Mouse (Mus musculus): Measurements from ENCODE around the gene Kcnk4.

The Kcnk4 gene

DNA sequence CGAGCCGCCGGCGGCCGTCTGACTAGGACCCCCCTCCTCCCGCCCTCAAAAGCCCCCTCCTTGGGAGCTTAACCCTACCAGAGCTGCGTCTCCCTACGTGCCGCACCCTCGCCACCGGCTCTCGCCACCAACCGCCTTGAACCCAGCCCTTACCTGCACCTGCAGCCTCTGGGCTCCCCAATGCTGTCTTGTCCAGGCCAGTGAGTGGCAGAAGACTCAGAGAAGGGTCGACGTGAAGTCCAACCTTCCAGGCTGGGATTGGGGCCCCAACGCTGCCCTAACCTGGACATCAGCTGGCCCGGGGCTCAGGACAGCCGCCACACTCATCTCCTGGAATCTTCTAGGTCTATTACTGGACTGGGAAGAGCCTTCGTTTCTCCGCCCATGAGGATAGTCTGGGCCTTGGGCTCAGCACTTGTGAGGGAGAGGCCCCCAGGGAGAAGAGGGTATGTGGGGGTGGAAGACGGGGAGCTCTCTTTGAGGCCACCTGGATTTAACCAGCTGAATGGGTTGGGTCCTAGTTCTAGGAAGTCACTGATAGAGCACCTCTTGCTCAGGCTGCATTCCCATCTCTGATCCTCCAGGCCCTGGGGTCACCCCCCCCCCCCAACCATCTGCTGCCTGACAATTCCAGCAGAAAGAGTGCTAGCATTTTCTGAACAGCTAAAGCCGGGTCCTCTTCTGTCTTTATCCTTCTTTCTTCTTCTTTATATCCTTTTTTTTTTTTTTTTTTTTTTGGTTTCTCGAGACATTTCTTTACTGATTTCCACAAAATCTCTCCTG is at the start of gene Kcnk4:
Gene Kcnk4 (minus strand): TSS at position 321 of the 783 bp plus-strand sequence.
- no peak for DNase-seq

DNA sequence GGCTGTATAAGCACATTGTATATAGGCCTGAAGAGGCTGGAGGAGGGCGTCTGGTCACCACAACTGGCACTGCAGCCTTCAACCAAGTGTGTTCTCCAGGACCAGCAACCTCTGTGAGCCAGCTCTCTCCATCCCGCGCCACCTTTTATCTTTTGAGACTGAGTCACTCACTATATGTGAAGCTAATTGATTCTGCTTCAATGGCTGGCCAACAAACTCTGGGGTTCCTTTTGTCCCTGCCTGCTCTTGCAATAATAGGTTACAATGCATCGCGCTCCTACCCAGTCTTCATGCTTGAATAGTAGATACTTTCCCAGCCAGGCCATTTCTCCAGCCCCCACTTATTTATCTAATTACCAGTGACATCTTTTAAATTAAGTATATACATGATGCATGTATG is 49.3 kb upstream of the Kcnk4 start:
- no peak for DNase-seq

GRCm38 (mm10) chr19:6981465-6981864 is 47.1 kb upstream of the Kcnk4 start:
- DNase-seq: no peak

- peak; percentile 99 for DNase-seq
Measured at GRCm38 (mm10) chr19:6980381-6981093, 46.2 kb upstream of the Kcnk4 start, which contains the start of gene Fkbp2. Gene Fkbp2, minus strand, starts transcription at chr19:6980501.

DNA sequence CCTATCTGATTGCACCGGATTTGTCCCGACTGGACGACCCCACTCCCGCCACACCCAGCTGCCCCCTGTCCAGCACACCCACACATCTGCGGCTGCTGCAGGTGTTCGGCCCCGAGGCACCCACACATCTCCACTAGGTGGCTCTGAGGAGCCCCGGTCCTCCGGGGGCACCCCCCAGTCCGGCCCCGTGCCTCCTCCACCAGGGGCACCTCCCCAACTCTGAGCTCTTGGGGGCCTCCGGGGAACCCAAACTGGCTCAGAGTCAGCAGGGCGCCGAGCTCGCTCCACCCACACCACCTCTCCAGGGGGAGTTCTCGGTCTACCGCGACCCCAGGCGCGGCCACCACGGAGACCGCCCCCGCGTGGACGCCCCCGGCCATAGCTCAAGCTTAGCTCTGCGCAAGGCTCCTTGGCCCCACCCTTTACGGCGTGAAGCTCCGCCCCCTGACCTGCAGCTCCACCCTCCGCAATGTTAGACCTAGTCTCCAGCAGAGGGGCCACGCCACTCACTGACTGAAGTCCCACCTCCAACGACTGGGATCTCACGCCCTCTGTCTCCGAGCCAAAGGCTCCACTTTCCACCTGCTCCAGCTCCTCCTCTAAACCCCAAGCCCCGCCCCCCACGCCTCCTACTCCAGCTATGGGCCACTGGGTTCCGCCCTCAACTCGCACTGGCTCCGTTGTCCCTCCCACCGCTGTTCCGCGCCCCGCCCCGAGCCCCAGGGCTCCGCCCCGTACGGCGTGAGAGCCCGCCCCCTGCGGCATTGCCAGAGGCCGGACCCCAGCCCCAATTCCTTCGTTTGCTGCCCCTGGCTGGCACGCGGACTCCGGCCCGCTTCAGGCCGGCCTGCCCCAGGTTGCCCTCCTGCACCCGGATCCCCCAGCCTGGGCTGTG is 45.4 kb upstream of the Kcnk4 start:
- peak; percentile 100 for DNase-seq

GRCm38 (mm10) chr19:6979001-6979479 is 44.7 kb upstream of the Kcnk4 start:
- DNase-seq: peak; percentile 68

DNA sequence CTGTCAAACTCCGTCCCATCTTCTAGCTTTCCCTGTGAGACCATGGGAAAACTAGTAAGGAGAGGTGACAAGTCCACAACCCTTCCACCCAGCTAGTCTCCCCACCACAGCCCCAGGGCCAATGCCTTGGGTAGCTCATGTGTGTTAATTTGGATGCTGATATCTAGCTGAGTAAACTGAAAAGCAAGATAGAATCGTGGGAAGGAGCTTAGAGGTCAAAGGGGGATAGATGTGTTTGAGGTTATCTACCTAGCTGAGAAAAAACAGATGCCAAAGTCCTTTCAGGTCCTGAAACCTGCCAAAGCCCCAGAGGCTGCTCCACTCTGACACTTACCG is 44.3 kb upstream of the Kcnk4 start:
- DNase-seq: no peak

GRCm38 (mm10) chr19:6977759-6978638 is 43.7 kb upstream of the Kcnk4 start:
- no peak for DNase-seq

- peak; percentile 71 for DNase-seq
Measured at GRCm38 (mm10) chr19:6975537-6976521, 41.5 kb upstream of the Kcnk4 start, which contains the start of gene Plcb3. Gene Plcb3, minus strand, starts transcription at chr19:6976470.

DNA sequence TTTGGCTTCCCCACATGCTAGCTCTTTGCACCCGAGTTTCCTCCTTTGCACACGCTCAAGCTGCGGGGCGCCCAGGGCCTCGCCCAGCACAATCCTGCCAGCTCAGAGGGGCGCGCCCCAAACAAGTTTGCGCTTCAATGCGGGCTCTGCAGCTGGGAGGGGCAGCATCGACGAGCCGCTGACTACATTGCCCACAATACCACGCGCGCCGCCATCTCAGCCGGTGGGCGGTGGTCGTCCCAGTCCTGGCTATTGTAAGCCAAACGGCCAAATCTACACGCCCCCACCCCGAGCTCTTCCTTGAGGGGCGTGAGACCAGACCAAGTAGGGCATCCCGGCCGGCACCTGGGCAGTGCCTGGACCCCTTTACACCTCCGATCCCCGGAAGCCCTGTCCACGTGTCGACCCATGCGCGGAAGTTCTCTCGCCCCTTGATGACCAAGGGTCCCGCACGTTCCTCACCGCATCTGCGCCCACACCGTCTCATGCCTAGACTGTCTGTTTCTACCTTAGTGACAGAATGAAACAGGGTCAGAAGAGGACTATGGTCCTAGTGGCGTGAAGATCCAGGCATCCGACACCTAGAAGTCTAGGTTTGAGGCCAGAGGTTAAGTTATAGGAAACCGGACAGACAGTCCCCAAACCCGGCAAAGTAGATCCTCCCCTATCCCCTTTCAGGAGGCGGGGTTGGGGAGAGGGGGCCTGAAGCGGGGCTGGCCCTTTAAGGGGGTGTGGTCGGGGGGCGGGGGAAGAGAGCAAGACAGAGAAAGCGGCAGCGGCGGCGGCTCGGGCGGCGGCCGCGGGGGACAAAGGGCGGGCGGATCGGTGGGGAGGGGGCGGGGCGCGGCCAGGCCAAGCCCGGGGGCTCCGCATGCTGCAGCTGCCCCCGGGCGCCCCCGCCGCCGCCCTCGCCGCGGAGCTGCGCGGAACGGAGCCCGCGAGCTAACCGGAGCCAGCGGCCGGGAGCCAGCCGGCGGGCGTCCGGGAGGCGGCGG is 40.2 kb upstream of the Kcnk4 start, which contains the start of gene Ppp1r14b:
Gene Ppp1r14b (plus strand): TSS at position 758 of the 995 bp plus-strand sequence.
- DNase-seq: peak; percentile 73

- DNase-seq: no peak
Measured at GRCm38 (mm10) chr19:6973581-6974190, 39.4 kb upstream of the Kcnk4 start.

GRCm38 (mm10) chr19:6972247-6972917 is 38.1 kb upstream of the Kcnk4 start:
- DNase-seq: no peak

- no peak for DNase-seq
Measured at GRCm38 (mm10) chr19:6971644-6972043, 37.3 kb upstream of the Kcnk4 start.

GRCm38 (mm10) chr19:6970460-6971085 is 36.3 kb upstream of the Kcnk4 start:
- DNase-seq: no peak

DNA sequence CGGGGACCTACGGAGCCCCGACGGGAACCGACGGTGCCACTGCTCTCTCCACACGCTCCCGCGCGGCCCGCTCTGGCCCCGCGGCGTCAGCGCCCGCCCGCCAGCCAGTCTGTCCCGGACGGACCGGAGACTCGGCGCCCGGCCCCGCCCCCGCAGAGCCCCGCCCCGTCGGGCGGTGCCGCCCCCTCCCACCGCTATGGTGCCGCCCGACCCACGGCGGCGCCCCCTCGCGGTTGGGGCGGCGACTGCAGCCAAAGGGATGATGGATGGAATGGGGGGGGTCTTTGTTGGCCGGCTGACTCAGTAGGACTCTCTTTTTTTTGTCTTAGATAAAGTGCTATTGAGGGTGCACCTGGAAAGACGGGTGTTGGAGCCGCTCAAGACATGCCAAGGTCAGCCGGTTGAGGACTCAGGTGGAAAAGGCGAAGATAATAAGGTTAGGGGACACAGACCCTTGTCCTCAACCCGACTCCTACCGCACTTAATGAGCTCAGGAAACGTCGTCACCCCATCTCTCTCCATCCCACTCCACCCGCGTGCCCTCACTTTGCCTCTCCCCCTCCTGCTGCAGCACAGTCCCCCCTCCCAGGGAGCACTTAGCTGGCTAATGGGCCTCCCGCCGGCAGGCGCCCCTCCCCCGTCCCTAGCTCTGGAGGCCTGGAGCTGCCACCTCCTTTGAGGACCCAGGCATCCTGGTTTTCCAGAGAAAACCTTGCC is 35.5 kb upstream of the Kcnk4 start:
- peak; percentile 68 for DNase-seq

DNA sequence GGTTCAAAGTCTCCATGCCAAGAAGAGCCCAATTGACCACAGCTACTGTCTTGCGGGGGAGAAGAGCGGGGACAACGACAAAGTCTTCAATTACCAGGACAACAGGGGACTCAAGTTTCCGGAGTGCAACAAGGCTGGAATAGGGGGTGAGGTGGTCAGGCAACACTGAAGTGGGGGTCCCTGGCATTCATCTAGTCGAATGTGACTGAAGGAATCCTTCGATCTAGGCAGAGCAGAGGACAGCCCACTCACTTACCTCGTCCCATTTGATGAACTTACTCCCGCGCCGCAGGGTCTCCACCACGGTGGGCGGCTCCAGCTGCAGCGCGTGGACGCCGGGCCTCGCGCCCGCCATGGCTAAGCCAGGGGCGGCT is 35.0 kb upstream of the Kcnk4 start:
- no peak for DNase-seq

Measured in kidney, adult 9 months (tissue).